Mouse (Mus musculus) T-helper 1 cell (primary cell): ENCODE measurements around the gene Gpr146.

ENCODE experiments used
- in situ Hi-C: fragments of 300-600 bp; cut with MboI, MseI; formaldehyde crosslinking; loops from one replicate; pipeline ENCODE4 v1.15.1; 2025; ENCODE audit warnings: high pct_unique_total_duplicates

The Gpr146 gene

DNA sequence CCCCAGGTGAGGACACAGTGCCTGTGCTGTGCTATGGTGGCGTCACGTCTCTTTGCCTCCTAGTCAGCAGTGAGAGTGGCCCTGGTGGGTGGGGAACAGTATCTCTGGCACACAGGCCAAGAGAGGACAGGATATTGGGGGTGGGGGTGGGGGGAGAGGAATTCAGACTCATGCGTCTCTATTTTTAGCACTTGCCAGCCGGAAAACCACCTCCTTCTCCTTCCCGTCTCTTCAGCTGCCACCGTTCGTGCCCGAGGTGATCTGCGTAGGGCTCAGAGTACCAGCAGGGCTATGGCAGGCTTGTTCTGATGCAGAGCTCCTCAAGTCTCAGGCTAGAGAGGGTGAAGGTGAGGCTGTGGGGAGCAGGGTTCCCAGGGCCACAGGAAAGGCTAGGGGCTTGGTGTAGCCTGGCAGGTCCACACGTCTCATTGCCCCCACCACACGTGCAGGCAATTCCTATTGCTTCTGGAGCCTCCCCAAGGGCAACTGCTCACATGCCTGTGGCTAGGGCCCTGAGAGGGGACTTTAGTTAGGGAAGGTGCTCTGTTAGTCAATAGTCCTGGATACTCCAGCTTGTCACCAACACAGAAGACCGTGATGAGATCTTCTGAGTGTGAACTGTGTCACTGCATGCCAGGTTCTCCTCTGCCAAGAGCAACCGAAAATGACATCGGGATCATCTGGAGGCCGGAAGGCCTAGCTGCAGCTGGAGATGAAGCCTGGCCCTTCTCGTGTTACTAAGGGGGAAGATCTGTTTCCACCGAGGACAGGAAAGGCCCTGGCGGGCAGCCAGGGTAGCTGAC is at the start of gene Gpr146:
TSS of gene Gpr146 (plus strand) at position 230 of the 803 bp plus-strand sequence.
- in situ Hi-C loops, result no loop called here

DNA sequence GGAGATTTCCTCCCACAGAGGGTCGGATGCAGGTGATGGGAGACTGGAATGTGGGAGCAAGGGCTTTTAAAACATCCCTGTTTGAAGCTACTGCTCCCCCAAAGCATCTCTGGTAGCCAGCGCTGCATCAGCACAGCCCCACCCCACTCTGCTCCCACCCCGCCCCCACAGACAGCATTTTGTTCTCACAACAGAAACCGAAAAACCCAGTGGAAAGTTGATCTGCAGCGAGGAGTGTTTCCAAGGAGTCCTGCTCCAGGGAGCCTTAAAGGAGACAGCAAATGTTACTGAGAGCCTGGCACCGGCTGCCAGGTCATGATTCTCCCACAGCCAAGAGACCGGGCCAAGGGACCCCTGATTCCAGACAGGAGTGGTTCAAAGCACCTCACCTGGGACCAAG is 46.7 kb upstream of the Gpr146 start:
- in situ Hi-C loops, result loop anchor here (10.0 kb wide), 1 partner anchor 456 kb away; no protein-coding TSS in a partner anchor

DNA sequence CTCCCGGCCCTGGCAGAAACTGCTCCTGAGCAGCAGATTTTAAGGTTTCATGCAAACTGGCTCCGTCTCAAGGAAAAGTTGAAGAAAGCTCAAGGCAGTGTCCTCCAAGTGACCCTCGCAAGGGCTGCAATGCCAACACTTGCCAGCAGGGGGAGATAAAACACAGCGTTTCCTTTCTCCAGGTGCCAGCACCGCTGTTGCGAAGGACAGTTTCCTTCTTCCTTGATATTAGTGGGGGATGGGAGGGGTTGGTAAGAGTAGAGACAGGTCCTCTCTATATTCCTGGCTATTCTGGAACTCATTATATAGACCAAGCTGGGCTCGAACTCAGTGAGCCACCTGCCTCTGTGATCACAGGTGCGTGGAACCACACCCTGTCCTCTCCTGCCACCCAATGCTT is 45.8 kb upstream of the Gpr146 start:
- in situ Hi-C loops, result loop anchor here (10.0 kb wide), 1 partner anchor 457 kb away; no protein-coding TSS in a partner anchor

DNA sequence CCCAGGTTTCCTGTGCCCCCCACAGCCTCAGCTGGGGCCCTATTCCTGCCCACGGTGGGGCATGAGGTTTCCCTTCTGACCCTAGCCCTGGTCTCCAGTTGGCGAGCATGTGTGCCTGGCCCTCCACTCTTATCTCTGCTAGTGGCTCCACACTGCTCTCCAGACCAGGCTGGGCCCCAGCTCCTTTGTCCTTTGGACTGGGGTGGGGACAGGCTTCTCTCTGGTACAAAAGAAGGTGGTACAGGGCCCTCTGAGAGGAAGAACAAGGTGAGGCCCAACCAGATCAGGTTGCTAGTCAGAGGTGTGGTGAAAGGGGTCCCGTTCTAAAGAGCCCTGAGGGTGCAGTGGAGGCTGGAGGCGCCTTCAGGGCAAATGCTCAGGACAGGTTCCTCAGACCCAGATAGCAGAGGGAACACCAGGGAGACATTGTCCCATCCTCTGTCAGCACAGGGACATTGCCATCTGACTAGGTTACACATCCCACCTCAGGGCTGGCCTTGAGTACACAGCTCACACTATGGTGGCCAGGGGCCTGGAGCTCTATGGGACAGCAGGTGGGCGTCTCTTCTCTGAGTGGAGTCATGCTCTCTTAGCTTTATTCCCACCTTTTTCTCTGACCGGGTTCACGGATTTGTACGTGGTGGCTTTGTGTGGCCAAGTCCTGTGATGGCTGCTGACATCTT is 44.8 kb upstream of the Gpr146 start:
- in situ Hi-C loops, result loop anchor here (10.0 kb wide), 1 partner anchor 458 kb away; no protein-coding TSS in a partner anchor

DNA sequence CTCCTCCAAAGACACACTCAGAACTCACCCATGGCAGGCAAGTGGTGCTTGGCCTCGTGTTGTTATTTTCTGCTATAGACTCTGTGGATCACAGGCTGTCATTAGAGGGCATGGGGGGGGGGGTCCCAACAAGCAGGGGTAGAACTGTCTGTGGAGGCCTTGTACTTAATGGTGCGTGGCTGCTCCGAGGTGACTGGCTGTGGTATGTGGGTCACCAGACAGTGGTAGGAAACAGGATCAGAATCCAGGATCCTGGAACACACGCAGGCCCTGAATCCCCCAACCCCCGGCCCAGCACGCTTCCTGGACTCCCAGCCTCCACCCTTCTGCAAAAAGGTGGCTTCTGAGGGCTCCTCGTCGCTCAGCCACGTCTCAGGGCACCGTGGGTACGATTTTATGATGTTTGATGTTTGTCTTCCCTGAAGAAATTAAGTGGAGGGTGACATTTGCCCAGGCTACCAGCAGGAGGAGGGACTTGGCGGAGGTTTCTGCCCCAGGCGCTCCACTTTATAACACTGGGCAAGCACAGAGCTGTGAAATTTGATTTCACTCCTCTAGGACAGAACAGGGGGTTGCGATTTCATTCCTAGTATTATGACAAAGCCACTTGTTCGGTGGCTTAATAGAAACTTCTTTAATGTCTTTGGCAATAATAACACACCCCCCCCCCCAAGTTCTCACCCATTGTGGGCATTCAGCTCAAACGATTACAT is 44.0 kb upstream of the Gpr146 start:
- in situ Hi-C loops, result loop anchor here (10.0 kb wide), 1 partner anchor 459 kb away; no protein-coding TSS in a partner anchor

DNA sequence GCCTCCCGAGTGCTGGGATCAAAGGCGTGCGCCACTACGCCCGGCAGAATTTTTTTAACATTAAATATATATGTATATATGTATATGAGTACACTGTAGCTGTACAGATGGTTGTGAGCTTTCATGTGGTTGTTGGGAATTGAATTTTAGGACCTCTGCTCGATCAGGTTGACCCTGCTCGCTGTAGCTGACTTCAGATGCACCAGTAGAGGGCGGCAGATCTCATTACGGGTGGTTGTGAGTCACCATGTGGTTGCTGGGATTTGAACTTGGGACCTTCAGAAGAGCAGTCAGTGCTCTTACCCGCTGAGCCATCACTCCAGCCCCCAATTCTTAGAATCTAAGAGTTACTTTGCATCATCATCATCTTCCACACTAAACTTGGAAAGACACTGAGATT is 43.1 kb upstream of the Gpr146 start:
- in situ Hi-C loops, result loop anchor here (10.0 kb wide), 1 partner anchor 460 kb away; no protein-coding TSS in a partner anchor

DNA sequence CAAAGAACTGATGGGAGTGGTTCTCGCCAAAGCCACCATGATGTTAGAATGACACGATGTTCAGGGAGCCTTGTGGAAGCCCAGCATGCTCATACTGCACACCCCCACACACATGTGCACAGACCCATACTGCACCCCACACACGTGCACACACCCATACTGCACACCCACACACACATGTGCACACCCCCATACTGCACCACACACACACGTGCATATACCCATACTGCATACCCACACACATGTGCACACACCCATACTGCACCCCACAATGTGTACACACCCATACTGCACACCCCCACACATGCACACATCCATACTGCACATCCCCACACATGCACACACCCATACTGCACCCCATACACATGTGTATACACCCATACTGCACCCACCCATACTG is 41.9 kb upstream of the Gpr146 start:
- in situ Hi-C loops, result loop anchor here (10.0 kb wide), 1 partner anchor 461 kb away; no protein-coding TSS in a partner anchor

DNA sequence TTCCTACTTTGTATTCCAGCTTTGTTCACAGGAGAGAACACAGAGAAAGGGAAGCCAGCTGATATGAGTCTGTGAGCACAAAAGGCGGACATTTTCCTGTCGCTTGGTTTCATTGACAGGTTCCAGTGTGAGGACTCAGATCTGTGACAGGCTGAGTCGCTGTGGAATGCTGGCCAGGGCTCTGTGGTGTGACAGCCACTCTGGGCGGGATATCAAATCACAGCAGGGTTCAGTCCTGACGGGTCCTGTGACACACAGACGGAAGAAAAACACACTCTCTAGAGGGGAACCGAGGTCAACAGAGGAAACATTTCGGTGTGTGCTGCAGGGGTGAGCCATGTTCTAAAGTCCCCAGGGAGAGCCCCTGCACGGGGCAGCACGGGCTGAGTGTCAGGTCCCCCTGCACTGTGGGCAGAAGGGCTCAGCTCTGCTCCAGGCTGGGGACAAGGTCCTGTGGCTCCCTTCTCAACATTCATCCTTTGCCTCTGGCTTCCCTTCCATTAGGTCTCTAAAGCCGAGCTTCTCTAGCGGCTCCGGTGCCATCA is 39.6 kb upstream of the Gpr146 start:
- in situ Hi-C loops, result loop anchor here (10.0 kb wide), 1 partner anchor 463 kb away; no protein-coding TSS in a partner anchor

DNA sequence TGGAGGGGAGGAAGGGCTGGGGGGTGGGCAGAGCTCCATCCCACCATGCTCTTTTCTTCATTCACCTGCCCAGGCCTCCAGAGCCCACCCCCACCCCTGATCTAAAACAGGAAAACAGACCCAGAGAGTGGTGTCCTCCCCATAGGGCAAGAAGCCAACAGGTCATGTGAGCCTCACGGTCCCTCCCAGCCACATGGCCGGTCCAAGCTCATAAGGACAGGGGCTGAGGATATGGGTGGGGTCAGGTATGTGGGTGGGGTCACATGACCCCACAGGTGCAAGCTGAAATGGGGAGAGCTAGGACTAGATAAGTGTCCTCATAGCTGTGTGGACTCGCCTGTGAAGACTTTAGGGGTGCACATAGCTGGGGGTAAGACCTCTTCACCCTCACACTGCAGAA is 39.1 kb upstream of the Gpr146 start:
- in situ Hi-C loops, result loop anchor here (10.0 kb wide), 1 partner anchor 464 kb away; no protein-coding TSS in a partner anchor

DNA sequence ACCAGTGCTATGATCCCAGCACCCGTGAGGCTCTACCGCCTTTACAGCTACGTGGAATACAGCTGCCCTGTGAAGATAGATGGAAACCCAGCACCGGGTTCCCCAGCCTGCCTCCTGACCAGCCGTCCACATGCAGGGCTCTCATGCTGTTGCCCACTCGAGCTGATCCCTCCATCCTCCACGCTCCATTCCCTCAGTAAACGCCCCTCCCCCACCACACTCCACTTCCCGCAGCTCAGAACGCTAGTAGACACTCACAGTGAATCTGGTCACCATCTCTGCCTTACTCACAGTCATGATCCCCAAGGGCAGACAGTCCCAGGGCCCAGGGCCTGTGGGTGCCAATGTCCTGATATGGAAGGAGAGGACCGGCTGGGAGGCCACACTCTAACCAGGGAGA is 38.6 kb upstream of the Gpr146 start:
- in situ Hi-C loops, result loop anchor here (10.0 kb wide), 1 partner anchor 464 kb away; no protein-coding TSS in a partner anchor

DNA sequence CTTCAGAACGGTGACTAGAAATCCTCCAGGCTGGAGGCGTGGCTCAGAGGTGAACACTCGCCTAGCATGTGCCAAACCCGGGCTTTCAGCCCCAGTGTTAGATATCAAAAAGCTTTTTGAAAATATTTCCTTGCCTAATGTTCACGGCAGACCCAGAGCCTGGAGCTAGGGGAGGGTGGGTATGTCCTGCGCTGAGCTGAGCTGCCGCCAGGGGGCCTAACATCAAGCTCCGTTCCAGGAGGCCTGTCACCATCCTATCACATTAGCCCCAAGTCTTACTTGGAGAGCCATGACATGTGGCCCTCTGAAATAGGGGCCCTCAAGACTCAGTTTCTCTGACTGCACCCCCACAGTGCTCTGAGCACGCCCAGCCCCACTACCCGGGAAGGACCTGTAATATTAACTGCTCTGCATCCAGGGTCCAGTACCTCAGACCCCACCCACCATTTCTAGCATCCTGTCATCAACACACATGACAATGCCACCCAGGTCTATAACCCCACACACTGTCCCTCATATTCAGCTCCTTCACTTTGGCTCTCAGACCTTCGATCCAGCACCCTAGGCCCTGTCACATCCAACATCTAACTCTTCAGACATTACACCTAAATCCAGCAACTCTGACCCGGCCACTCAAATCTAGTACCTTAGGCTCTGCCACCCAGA is 33.3 kb upstream of the Gpr146 start:
- in situ Hi-C loops, result no loop called here

DNA sequence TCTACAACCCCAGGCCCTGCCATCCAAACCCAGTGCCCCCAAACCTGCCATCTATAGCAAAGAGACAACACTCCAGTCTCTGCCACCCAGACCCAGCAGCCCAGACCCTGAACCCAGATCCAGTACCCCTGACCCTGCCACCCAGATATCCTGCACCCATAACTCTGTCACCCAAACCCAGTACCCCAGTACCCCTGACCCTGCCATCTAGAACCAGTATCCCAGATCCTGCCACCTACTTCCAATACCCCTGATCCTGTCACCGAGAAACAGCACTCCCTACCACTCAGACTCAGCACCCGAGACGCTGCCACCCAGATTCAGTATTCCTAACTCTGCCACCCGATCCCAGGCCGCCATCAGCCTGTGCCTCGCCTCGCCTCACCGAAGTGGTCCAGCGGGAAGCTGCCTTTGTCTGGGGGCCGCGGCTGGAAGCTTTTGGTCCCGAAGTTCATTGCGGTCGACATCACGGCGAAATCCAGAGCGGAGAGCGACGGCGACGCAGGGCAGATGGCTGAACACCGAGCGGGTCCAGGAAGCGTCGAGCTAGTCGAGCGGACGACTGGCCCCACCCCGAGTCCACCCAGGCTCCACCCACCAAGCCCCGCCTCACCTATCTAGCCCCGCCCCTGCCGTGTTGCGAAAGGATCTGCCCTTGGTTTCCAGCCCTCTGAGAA is 32.7 kb upstream of the Gpr146 start:
- in situ Hi-C loops, result no loop called here

DNA sequence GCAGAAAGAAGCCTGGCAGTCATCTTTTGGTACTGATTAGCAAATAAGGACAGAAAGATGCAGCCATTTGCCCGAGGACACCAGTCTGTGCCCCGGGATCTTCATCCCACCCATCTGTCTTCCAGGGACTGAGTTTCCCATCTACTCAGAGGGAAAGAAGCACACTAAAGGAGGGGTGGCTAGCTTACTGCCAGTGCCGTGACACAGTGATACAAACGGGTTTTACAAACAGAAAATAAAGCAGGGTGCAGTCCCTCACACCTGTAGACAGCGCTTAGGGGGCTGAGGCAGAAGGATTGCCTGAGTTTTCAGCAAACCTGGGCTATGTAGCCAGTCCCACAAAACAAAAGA is 32.2 kb upstream of the Gpr146 start:
- in situ Hi-C loops, result no loop called here

DNA sequence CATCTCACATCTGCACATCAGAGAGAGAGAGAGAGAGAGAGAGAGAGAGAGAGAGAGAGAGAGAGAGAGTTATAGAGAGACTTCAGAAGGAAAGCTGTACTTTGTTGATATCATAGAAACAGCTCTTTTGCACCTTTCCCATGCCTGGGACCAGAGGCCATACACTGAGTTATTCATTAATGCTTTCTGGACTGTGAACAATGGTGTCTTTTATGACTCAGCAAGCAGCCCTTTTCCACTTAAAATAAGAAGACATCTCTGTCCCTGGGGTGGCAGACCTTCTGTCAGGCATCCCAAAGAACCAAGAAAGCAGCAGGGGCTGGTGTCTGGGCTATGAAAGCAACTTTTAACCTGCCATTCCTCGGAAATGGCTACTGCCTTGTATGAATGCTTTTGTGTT is 30.3 kb upstream of the Gpr146 start:
- in situ Hi-C loops, result no loop called here

DNA sequence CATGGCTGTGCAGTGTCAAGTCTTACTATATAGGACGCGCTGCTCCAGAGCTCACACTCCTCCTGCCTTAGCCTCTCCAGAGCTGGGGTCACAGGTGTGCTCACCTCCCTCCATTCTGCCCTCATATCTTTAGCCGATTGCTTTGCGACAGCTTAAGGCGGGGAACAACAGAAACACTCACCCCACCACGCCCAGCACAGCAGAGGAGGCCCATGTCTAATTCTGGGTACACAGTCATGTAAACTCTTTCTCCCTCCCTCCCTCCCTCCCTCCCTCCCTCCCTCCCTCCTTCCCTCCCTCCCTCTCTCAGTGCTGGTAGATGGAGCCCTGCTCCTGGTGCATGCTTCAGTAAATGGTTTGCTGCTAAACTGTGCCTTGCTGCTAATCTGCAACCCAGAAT is 27.8 kb upstream of the Gpr146 start:
- in situ Hi-C loops, result loop anchor here (10.0 kb wide), 1 partner anchor 505 kb away; no protein-coding TSS in a partner anchor

DNA sequence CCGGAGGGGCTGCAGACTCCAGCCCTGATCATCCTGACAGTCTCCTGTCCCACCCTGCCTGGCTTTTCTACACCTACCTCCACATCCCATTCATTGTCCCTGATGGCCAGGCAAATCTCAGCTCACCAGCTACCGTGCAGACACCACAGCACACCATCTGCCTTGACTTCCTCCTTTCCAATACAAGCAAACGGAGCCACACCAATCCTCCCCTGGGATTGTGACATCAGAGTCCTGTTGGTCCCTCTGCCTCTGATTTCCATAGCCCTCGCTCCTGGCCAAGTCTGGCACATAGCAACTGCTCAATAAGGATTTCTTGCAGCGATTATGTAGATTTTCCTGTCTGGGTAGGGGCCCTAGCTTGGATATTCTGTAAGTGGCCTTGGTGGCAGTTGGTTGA is 26.4 kb upstream of the Gpr146 start, which contains the start of gene Cox19:
TSS of gene Cox19 (minus strand) at position 285 of the 400 bp plus-strand sequence.
- in situ Hi-C loops, result loop anchor here (10.0 kb wide), 1 partner anchor 506 kb away; no protein-coding TSS in a partner anchor

DNA sequence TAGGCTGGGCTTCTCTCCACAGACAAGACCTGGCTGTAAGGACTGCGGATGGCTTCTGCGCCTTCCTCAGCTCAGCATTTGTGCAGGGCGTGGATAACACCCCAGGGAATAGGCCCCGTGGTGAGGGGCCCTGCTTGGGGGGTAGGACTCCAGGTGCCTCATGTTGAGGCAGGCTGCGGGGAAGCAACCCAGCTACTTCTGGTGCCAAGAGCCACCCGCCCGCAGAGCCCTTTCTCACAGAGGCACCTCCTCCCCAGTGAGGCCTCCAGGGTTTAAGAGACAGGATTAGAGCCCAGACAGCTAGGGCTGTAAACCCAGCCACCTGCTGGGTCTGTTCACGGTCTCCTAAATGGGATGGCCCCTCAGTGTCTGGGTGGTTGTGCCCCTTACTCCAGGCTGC is 25.9 kb upstream of the Gpr146 start:
- in situ Hi-C loops, result loop anchor here (10.0 kb wide), 1 partner anchor 507 kb away; no protein-coding TSS in a partner anchor

DNA sequence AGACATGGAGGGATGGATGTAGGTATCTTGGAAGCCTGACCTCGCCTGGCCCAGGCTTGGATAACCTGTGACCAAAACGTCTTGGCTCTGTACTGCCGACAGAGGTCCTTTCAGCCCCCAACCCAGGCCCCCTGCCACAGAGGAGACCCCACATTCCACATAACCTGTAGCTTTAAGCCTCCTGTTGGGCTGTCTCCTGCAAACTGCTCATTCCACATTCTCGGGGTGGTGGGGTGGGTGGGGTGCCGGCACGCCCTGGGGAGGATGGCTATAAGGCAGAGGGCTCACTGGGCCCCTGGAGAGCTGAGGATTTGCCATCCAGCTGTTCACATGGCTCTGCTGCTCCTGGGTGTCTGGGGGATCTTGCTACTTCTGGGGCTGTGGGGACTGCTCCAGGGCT is 25.2 kb upstream of the Gpr146 start, which contains the start of gene Cyp2w1:
TSS of gene Cyp2w1 (plus strand) at position 301 of the 400 bp plus-strand sequence.
- in situ Hi-C loops, result loop anchor here (10.0 kb wide), 1 partner anchor 508 kb away; no protein-coding TSS in a partner anchor

DNA sequence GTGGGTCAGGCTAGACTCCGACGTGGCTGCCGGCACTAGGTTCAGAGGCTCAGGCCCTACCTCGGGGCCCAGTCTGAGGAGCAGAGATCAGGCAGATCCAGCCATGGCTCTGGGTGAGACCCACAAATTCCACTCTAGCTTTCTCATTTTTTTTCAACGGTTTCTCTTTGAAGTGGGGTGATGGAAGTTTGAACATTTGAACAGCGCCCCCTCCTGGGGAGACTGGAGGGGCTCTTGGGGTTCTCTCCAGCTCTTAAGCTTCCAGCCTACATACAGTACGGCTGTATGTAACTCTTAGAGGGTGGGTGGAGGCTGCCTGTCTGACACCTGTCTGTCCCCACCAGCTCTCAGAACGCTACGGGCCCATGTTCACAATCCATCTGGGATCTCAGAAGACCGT is 24.0 kb upstream of the Gpr146 start:
- in situ Hi-C loops, result loop anchor here (10.0 kb wide), 1 partner anchor 509 kb away; no protein-coding TSS in a partner anchor

DNA sequence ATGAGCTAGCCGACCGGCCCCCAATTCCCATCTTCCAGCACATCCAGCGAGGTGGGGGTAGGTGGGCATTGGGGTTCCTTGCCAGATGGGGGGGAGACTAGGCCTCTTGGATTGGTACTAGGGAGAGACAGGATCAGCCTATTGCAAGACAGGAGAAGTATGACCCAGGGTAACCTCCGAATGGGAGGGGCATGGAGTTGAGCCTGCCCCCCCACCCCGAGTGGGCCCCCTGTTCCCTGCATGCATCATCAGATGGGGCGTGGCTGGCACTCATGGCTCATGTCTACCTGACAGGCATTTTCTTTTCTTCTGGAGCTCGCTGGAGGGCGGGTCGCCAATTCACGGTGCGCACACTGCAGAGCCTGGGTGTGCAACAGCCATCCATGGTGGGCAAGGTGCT is 23.6 kb upstream of the Gpr146 start:
- in situ Hi-C loops, result loop anchor here (10.0 kb wide), 1 partner anchor 509 kb away; no protein-coding TSS in a partner anchor
